Mouse (Mus musculus): ENCODE measurements around the gene Egfl8. TPM values are rescaled to one million over a fixed set of nuclear protein-coding genes. Genes with fewer than 3 reads are reported as not detected.
A peak's percentile ranks its signal among the peaks of the same experiment; 100 is the strongest.

Gene Egfl8
- polyA plus RNA-seq, 2 experiments = 8.7 to 11.3 TPM

DNA sequence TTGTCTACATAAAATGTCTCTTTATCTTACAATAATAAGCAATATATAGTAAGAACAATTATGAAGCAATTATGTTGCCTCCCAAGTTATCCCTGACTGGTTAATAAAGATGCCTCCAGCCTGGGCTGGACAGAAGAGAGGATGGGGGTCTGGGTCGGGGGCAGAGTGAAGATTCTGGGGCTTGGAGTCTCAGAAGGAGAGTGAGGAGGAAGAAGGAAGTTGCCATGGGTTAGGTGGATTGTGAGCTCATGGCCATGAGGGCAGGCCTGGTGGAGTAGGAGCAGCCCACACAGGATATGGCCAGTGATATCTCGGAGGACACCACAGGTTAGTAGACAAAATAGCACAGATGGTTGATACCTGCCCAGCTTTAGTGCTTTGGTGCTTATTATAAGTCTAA is 42.4 kb upstream of the Egfl8 start:
- Histone ChIP-seq H3K9me3 (ENCODE audit: control insufficient read depth, low read length) (no peaks in the 10 kb centered on the region), H3K27ac (replicated peaks; ENCODE audit: low read depth, low read length) (no peak overlapping the region), H3K36me3 (ENCODE audit: control insufficient read depth, insufficient read depth, low read length) (peaks cover 6% of the 10 kb centered on the region; the same call in 1 of the 2 replicates), H3K4me3 (replicated peaks; ENCODE audit: low read length) (no peak overlapping the region), H3K4me1 (ENCODE audit: control insufficient read depth, insufficient read depth, low read length) (peaks cover 7% of the 10 kb centered on the region), H3K9ac (ENCODE audit: low read depth, low read length, severe bottlenecking) (no peak overlapping the region), H3K27me3 (ENCODE audit: control insufficient read depth, insufficient read depth, low read length) (peaks cover 27% of the 10 kb centered on the region), H3K4me2 (replicated peaks; ENCODE audit: low read depth, low read length, severe bottlenecking) (no peak overlapping the region)
- ATAC-seq (ENCODE audit: low FRiP score, low read depth) = no peak
- no peak for TF ChIP-seq POLR2A (IDR thresholded peaks at IDR 0.05; ENCODE audit: borderline replicate concordance, extremely low read depth, insufficient read depth, insufficient read length)
- no peak for DNase-seq (ENCODE audit: low spot score)
- 79% methylated on average over 2 of the region's 2 CpGs for WGBS

DNA sequence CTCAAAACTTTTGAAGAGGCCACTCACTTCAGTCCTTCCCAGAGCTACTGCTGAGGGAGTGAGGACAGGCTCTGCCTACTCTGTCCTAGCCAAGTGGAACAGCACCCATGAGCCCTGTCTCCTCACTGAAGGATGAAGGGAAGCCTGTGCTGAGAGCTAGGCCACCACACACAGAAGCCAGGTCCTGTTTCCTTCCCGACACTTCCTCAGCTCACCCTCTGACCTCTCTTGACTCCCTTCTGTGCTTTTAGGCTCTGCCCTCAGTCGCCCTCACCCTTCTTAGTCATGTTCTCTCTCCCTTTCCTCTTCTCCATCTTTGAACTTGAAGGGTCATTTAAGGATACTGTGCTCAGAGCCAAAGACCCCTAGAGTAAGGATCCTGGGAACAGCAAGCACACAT is 41.5 kb upstream of the Egfl8 start:
- Histone ChIP-seq H3K36me3 (ENCODE audit: control insufficient read depth, insufficient read depth, low read length) (peaks cover 14% of the 10 kb centered on the region), H3K27ac (replicated peaks; ENCODE audit: low read depth, low read length) (no peak overlapping the region), H3K9me3 (ENCODE audit: control insufficient read depth, low read length) (no peaks in the 10 kb centered on the region), H3K27me3 (ENCODE audit: control insufficient read depth, insufficient read depth, low read length) (peaks cover 27% of the 10 kb centered on the region), H3K4me1 (ENCODE audit: control insufficient read depth, insufficient read depth, low read length) (peaks cover 7% of the 10 kb centered on the region), H3K9ac (ENCODE audit: low read depth, low read length, severe bottlenecking) (no peak overlapping the region), H3K4me3 (replicated peaks; ENCODE audit: low read length) (no peak overlapping the region), H3K4me2 (replicated peaks; ENCODE audit: low read depth, low read length, severe bottlenecking) (no peak overlapping the region)
- 30% methylated on average over 2 of the region's 2 CpGs for WGBS
- DNase-seq (ENCODE audit: low spot score) (no peak), ATAC-seq (ENCODE audit: low FRiP score, low read depth) (no peak)
- no peak for TF ChIP-seq POLR2A (IDR thresholded peaks at IDR 0.05; ENCODE audit: borderline replicate concordance, extremely low read depth, insufficient read depth, insufficient read length)

GRCm38 (mm10) chr17:34656666-34657065 is 40.9 kb upstream of the Egfl8 start:
- 54% methylated on average over 8 of the region's 8 CpGs for WGBS
- H3K9ac ChIP-seq (ENCODE audit: low read depth, low read length, severe bottlenecking) = 0 out of 2 replicates have a peak overlapping the region, but pooled peaks have one; percentile 16
- H3K9me3 ChIP-seq (ENCODE audit: control insufficient read depth, low read length) = no peaks in the 10 kb centered on the region
- ATAC-seq (ENCODE audit: low FRiP score, low read depth) = no peak
- H3K4me3 ChIP-seq (replicated peaks; ENCODE audit: low read length) = no peak overlapping the region
- TF ChIP-seq POLR2A (IDR thresholded peaks at IDR 0.05; ENCODE audit: borderline replicate concordance, extremely low read depth, insufficient read depth, insufficient read length) = no peak
- H3K27me3 ChIP-seq (ENCODE audit: control insufficient read depth, insufficient read depth, low read length) = peaks cover 26% of the 10 kb centered on the region
- H3K27ac ChIP-seq (replicated peaks; ENCODE audit: low read depth, low read length) = no peak overlapping the region
- DNase-seq (ENCODE audit: low spot score) = peak; percentile 13
- H3K4me2 ChIP-seq (replicated peaks; ENCODE audit: low read depth, low read length, severe bottlenecking) = no peak overlapping the region
- peaks cover 21% of the 10 kb centered on the region for H3K36me3 ChIP-seq (ENCODE audit: control insufficient read depth, insufficient read depth, low read length)
- peaks cover 7% of the 10 kb centered on the region for H3K4me1 ChIP-seq (ENCODE audit: control insufficient read depth, insufficient read depth, low read length)

- ATAC-seq (ENCODE audit: low FRiP score, low read depth) = peak; percentile 64
- Histone ChIP-seq H3K4me2 (replicated peaks; ENCODE audit: low read depth, low read length, severe bottlenecking) (no peak overlapping the region), H3K4me3 (replicated peaks; ENCODE audit: low read length) (no peak overlapping the region), H3K36me3 (ENCODE audit: control insufficient read depth, insufficient read depth, low read length) (peaks cover 30% of the 10 kb centered on the region), H3K9ac (ENCODE audit: low read depth, low read length, severe bottlenecking) (no peak overlapping the region), H3K9me3 (ENCODE audit: control insufficient read depth, low read length) (no peaks in the 10 kb centered on the region), H3K27me3 (ENCODE audit: control insufficient read depth, insufficient read depth, low read length) (peaks cover 16% of the 10 kb centered on the region), H3K27ac (replicated peaks; ENCODE audit: low read depth, low read length) (peak overlapping the region; percentile 48), H3K4me1 (ENCODE audit: control insufficient read depth, insufficient read depth, low read length) (no peaks in the 10 kb centered on the region; the same call in none of the 2 replicates)
- WGBS = 46% methylated on average over 4 of the region's 4 CpGs
- no peak for TF ChIP-seq POLR2A (IDR thresholded peaks at IDR 0.05; ENCODE audit: borderline replicate concordance, extremely low read depth, insufficient read depth, insufficient read length)
- peak; percentile 62 for DNase-seq (ENCODE audit: low spot score)
Observed at GRCm38 (mm10) chr17:34655581-34655991, 39.8 kb upstream of the Egfl8 start.

DNA sequence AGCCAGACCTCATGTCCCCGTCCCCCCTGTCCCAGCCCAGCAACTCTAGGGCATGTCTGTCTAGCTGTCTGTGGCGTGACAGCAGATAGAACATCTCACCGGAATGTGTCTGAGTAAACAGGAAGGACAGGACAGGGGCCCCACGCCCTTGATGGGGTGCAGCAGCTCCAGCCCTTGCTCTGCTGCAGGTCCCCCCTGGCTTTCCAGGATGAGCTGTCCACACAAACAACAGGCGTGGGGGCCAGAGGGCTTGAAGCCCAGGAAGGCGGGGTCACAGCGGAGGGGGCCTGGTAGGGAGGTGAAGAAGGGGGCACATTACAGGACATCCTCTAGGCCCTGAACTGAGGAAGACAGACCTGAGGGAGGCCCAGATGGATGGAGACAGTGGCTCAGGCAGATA is 39.4 kb upstream of the Egfl8 start:
- DNase-seq (ENCODE audit: low spot score) = no peak
- no peak overlapping the region for H3K4me2 ChIP-seq (replicated peaks; ENCODE audit: low read depth, low read length, severe bottlenecking)
- peaks cover 11% of the 10 kb centered on the region for H3K27me3 ChIP-seq (ENCODE audit: control insufficient read depth, insufficient read depth, low read length)
- H3K9me3 ChIP-seq (ENCODE audit: control insufficient read depth, low read length) = no peaks in the 10 kb centered on the region
- no peak overlapping the region for H3K9ac ChIP-seq (ENCODE audit: low read depth, low read length, severe bottlenecking)
- WGBS = 80% methylated on average over 7 of the region's 7 CpGs
- no peak for TF ChIP-seq POLR2A (IDR thresholded peaks at IDR 0.05; ENCODE audit: borderline replicate concordance, extremely low read depth, insufficient read depth, insufficient read length)
- ATAC-seq (ENCODE audit: low FRiP score, low read depth) = peak; percentile 9; the same call in 1 of the 2 replicates
- H3K27ac ChIP-seq (replicated peaks; ENCODE audit: low read depth, low read length) = peak overlapping the region; percentile 48
- peaks cover 35% of the 10 kb centered on the region for H3K36me3 ChIP-seq (ENCODE audit: control insufficient read depth, insufficient read depth, low read length)
- H3K4me3 ChIP-seq (replicated peaks; ENCODE audit: low read length) = no peak overlapping the region
- no peaks in the 10 kb centered on the region; the same call in 1 of the 2 replicates for H3K4me1 ChIP-seq (ENCODE audit: control insufficient read depth, insufficient read depth, low read length)

- 94% methylated on average over 13 of the region's 13 CpGs for WGBS
- Histone ChIP-seq H3K4me2 (replicated peaks; ENCODE audit: low read depth, low read length, severe bottlenecking) (no peak overlapping the region), H3K9ac (ENCODE audit: low read depth, low read length, severe bottlenecking) (no peak overlapping the region), H3K4me1 (ENCODE audit: control insufficient read depth, insufficient read depth, low read length) (no peaks in the 10 kb centered on the region), H3K36me3 (ENCODE audit: control insufficient read depth, insufficient read depth, low read length) (peaks cover 42% of the 10 kb centered on the region), H3K27me3 (ENCODE audit: control insufficient read depth, insufficient read depth, low read length) (0 out of 2 replicates have a peak, but pooled peaks cover 6% of the 10 kb centered on the region), H3K9me3 (ENCODE audit: control insufficient read depth, low read length) (no peaks in the 10 kb centered on the region), H3K4me3 (replicated peaks; ENCODE audit: low read length) (no peak overlapping the region), H3K27ac (replicated peaks; ENCODE audit: low read depth, low read length) (no peak overlapping the region)
- ATAC-seq (ENCODE audit: low FRiP score, low read depth) (no peak), DNase-seq (ENCODE audit: low spot score) (no peak)
- TF ChIP-seq POLR2A (IDR thresholded peaks at IDR 0.05; ENCODE audit: borderline replicate concordance, extremely low read depth, insufficient read depth, insufficient read length) = no peak
Observed at GRCm38 (mm10) chr17:34654392-34654791, 38.6 kb upstream of the Egfl8 start.
